Mouse (Mus musculus): Measurements from ENCODE around the gene Gm3336. TPM values are rescaled to one million over a fixed set of nuclear protein-coding genes. Genes with fewer than 3 reads are reported as not detected.

Gm3336 gene
- total RNA-seq (2021): not detected
- long read RNA-seq: 0 reads

DNA sequence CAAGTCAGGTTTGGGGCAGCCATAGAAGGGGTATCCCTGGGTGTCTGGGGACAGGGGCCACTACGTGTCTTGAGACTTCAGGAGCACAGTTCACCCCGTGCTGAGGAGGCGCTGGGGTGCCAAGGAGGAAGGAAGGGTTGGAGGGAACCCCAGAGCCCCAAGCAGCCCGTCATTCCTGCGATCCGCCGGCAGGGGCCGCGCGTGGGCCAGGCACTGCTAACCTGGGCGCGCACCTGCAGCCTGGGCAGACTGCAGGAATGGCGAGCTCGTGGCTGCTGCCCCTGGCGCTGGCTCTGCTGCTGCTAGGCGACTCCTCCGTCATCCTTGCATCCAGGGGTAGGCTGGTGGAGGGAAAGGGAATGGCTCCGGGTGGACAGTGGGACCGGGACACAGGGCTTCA, at the start of gene Gm3336:
Gene Gm3336, plus strand, starts transcription at position 247 of the 400 bp plus-strand sequence.
- DNase-seq (ENCODE audit: low spot score in 2 of 2): peak; percentile 53 to 72

GRCm38 (mm10) chr8:70671615-70672324, 46.6 kb upstream of the Gm3336 start:
- DNase-seq (ENCODE audit: low spot score in 2 of 2): no peak

DNA sequence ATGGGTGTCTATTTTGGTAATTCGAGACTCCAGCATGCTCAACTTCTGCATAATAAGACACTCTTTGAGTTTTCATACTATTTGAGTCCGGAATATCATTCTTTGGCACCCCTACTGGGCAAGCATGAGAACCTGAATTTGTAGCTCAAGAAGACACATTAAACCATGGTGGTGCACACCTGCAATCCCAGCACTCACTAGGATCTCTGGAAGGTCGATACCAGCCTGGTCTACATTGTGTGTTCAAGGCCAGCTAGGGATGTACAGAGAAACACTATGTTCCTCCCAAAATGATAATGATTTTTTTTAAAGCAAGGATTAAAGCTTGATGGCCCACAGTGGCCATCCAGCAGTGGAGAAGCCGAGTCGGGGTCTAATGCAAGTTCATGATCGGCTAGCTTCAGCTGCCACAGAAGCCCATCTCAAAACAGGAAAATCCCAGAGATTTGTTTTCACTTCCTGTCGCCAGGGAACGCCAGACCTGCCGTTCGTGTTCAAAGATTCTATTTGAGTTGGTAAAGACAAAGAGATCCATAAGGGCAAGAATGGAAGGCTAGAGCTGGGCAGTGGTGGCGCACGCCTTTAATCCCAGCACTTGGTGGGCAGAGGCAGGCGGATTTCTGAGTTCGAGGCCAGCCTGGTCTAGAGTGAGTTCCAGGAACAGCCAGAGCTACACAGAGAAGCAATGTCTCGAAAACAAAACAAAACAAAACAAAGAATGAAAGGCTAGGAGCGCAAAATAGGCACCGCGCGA, 45.8 kb upstream of the Gm3336 start:
- DNase-seq (ENCODE audit: low spot score in 2 of 2): no peak

GRCm38 (mm10) chr8:70673079-70673856, 45.1 kb upstream of the Gm3336 start, which contains the start of gene Lsm4:
Gene Lsm4 (plus strand): TSS chr8:70673248.
- peak; percentile 99 for DNase-seq (ENCODE audit: low spot score in 2 of 2)

GRCm38 (mm10) chr8:70674109-70674508, 44.2 kb upstream of the Gm3336 start:
- DNase-seq (ENCODE audit: low spot score in 2 of 2): no peak

DNA sequence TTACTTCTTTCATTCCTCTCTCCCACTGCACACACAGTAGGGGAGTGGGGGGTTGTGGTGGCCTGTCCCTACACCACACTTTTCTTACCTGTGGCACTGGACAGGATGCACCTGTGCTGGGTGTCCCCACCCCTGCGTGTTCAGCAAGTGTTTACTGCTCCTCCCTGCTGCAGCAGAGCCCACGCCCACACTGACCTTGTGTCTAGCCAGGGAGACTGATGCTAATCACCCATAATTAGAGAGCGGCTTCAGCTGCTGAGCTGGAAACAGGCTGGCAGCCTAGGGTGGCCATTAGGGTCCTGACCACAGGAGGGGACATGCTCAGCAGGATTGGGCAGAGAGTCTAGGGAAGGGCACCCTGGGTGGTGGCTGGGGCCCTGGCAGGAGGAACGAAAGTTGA, 43.6 kb upstream of the Gm3336 start:
- DNase-seq (ENCODE audit: low spot score in 2 of 2): no peak

GRCm38 (mm10) chr8:70675336-70675735, 43.0 kb upstream of the Gm3336 start:
- DNase-seq (ENCODE audit: low spot score in 2 of 2): no peak

GRCm38 (mm10) chr8:70677451-70678080, 40.8 kb upstream of the Gm3336 start:
- DNase-seq (ENCODE audit: low spot score in 2 of 2): no peak

- DNase-seq (ENCODE audit: low spot score in 2 of 2): no peak
These were observed 39.7 kb upstream of the Gm3336 start for GRCm38 (mm10) chr8:70678679-70679078.

DNA sequence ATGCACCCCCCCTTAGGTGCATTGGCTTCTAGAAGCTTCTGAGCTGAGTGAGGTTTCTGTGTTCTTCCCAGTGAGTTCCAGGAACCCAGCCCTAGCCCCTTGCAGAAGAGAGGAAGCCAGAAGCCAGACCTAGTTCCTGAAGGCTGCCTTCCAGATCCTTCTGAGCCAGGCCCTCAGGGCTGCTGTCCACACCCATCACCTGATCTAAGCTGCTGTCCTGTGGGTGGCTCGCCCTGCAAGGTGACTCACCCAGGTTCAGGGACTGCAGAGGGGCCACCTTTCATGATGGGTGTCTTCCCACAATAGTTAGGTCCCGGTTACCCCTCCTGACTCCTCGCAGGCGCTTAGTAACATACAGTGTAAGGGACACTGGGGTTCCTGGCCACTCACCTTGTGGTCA, 38.9 kb upstream of the Gm3336 start:
- no peak for DNase-seq (ENCODE audit: low spot score in 2 of 2)

- no peak for DNase-seq (ENCODE audit: low spot score in 2 of 2)
These were observed 38.3 kb upstream of the Gm3336 start for GRCm38 (mm10) chr8:70680039-70680438.

GRCm38 (mm10) chr8:70681410-70681809, 36.9 kb upstream of the Gm3336 start:
- DNase-seq (ENCODE audit: low spot score in 2 of 2): no peak

DNA sequence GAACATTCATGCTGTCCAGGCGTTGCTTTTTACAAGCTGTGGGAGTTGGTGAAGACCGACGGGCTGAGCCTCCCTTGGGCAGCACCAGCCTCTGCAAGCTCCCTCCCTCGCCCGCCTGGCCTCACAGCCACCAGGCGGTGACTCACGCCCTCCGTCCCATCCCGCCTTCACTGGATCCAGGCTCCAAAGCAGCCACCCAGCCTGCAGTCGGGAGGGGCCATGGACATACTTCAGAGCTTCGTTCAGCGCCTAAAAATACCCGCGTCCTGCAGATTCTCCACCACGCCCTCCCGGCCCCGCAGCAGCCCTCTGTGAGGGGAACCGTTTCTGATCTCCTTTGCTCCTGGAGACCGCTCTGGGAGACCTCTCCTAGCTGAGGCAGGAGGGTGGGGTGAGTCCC, 36.1 kb upstream of the Gm3336 start:
- no peak for DNase-seq (ENCODE audit: low spot score in 2 of 2)

DNA sequence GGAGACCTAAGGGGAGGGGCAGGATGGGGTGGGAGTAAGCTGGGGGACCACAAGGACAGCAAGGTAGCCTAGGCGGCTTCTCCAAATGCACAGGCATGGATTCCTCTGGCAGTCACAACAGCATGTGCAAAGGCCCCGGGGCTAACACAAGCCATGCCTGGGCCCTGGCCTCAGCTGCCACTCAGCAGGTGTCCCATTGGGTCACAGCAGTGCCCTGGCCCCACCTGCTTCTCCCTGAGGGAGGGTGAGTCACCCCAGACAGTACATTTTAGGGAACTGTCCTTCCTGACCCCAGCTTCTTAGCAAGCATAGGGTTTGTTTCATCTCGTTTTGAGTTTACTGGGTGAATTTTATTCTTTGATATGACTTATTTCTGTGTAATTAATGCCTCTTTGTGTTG, 35.7 kb upstream of the Gm3336 start:
- no peak for DNase-seq (ENCODE audit: low spot score in 2 of 2)

DNA sequence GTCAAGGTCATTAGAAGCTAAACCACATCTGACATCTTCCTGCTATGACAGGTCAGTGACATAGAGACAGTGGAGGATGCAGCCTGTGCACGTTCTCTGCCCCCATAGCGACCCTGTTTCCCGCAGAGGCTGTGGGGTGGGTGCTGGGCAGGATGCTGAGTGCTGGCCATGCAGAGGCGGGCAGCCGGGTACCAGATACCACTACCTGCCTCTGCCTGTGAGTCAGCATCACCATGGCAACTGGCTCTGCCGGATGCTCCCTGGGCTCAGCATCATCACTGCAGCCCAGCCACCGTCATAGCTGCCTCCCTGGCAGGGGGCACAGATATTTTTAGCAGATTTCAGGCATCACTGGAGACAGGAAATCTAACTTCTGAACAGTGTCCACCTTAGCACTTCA, 34.1 kb upstream of the Gm3336 start:
- peak in 1 of 2 experiments; percentile 52 for DNase-seq (ENCODE audit: low spot score in 2 of 2)

- DNase-seq (ENCODE audit: low spot score in 2 of 2): no peak
These were observed 30.8 kb upstream of the Gm3336 start for GRCm38 (mm10) chr8:70687576-70687975.

DNA sequence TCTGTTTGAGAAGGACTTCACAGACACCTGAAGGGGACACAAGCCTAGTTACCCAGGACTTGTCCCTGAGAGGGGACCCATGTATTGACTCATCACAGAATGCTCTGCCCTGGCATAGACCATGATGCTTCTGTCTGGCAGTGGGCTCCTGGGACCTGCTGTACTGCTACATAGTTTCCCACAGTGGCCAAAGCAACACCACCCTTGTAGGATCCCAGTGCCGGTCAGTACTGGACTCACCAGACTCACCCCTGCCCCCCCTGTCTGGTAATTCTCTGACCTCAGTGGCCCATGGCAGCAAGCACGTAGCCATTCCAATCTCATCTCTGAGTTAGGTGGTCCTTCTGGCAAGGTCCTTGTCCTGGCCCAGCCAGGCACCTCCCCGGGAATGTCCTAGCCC, 30.2 kb upstream of the Gm3336 start:
- no peak for DNase-seq (ENCODE audit: low spot score in 2 of 2)

DNA sequence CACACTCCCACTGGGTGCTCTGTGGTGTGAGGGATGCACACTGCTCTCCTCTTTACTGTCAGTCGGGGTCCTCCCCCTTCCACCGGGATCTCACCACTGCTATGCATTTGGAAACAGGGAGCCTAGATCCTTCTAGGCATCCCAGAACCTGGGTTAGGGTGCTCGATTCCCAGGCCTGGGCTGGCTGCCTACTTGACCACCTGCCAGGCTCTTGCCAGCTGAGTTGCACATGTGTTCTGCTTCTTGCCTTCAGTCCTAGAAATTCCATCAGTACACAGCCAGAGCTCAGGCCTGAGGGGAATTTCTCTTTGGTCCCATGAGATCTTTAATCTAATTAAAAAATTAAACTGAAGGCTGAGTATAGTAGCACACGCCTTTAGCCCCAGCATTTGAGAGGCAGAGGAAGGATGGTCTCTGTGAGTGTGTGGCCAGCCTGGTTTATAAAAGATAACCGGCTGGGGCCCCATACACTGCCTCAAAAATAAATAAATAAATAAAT, 28.4 kb upstream of the Gm3336 start:
- no peak for DNase-seq (ENCODE audit: low spot score in 2 of 2)

GRCm38 (mm10) chr8:70691230-70691629, 27.1 kb upstream of the Gm3336 start:
- DNase-seq (ENCODE audit: low spot score in 2 of 2): no peak

GRCm38 (mm10) chr8:70691727-70692231, 26.6 kb upstream of the Gm3336 start:
- peak; percentile 36 to 46 for DNase-seq (ENCODE audit: low spot score in 2 of 2)

DNA sequence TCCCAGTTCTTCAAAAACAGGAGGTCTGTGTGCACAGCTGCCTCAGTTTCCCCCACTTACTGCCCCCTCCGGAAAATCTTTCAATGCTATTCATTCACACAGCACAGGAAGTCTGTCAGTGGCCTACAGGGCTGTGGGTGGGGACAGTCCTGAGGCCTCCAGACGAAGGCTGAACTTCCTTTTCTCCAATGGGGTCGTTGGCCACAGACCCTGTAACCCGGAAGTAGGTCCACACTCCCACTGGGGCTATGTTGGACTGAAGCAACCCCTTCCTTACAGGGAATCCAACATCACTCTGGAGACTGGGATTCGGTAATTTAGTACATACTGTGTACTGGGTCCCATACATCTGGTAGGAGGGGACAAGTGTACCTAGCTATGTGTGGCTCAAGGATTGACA, 24.7 kb upstream of the Gm3336 start:
- no peak for DNase-seq (ENCODE audit: low spot score in 2 of 2)
